Mouse (Mus musculus): ENCODE data around the gene Astn1. TPM values are rescaled to one million over a fixed set of nuclear protein-coding genes. Genes with fewer than 3 reads are reported as not detected.

Gene Astn1
- total and polyA plus RNA-seq, 3 experiments: not detected

DNA sequence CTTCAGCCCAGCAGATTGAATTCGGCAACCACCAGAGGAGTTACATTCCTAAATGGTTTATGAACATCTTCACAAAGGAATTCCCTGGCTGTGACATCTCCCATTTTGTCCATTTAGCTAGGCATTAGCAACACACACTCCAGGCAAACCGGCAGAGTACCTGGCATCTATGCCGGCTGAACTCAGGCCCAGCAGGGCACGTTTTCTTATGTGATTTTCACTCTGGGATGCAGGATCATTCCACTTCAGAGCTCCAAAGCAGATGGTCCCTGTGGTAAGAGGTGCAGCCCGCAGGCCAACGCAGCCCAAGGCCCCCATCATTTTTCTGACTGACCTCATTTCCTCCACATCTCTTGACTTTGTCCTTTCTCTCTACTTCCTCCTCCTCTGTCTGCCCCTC is 103.2 kb downstream of the Astn1 start:
- Histone ChIP-seq H3K27me3 (ENCODE audit: control insufficient read depth in 1 of 2, insufficient read depth in 2 of 2, low read length in 2 of 2) (no peaks in the 10 kb centered on the region), H3K27ac (ENCODE audit: control insufficient read depth, low read depth, low read length) (no peak overlapping the region), H3K9ac (ENCODE audit: control insufficient read depth, low read depth, low read length, poor library complexity, severe bottlenecking) (no peak overlapping the region), H3K36me3 (ENCODE audit: control insufficient read depth in 1 of 2, insufficient read depth in 2 of 2, low read length in 2 of 2) (no peaks in the 10 kb centered on the region), H3K4me1 (ENCODE audit: control insufficient read depth in 1 of 2, insufficient read depth in 2 of 2, low read length in 2 of 2) (no peaks in the 10 kb centered on the region), H3K4me3 (ENCODE audit: control insufficient read depth in 1 of 2, insufficient read depth in 1 of 2, low read depth in 2 of 2, low read length in 2 of 2) (no peak overlapping the region), H3K9me3 (replicated peaks; ENCODE audit: insufficient read depth, low read length) (no peaks in the 10 kb centered on the region), H3K79me2 (ENCODE audit: control insufficient read depth, insufficient read depth, low read length, poor library complexity) (no peaks in the 10 kb centered on the region)
- DNase-seq (ENCODE audit: low read depth, low spot score): no peak
- TF ChIP-seq KAT2A (conservative IDR thresholded peaks at IDR 0.05; ENCODE audit: low read depth, low read length) (no peak), TCF12 (IDR thresholded peaks at IDR 0.05; ENCODE audit: low read depth, low read length) (no peak), POLR2AphosphoS5 (IDR thresholded peaks at IDR 0.05; ENCODE audit: borderline replicate concordance, low read depth, low read length) (no peak), SMC3 (IDR thresholded peaks at IDR 0.05; ENCODE audit: low read depth, low read length) (no peak), POLR2AphosphoS2 (IDR thresholded peaks at IDR 0.05; ENCODE audit: low read length) (no peak), EP300 (IDR thresholded peaks at IDR 0.05; ENCODE audit: low read depth in 1 of 2, low read length in 2 of 2) (no peak), MXI1 (IDR thresholded peaks at IDR 0.05; ENCODE audit: low read depth, low read length) (no peak), MAFK (IDR thresholded peaks at IDR 0.05; ENCODE audit: borderline replicate concordance, low read depth, low read length) (no peak), GATA1 (IDR thresholded peaks at IDR 0.05; ENCODE audit: low read depth, low read length) (no peak), POLR2A (IDR thresholded peaks at IDR 0.05; ENCODE audit: control insufficient read depth in 1 of 2, insufficient read depth in 1 of 2, low read depth in 1 of 2, low read length in 2 of 2, poor library complexity in 1 of 2) (no peak), UBTF (IDR thresholded peaks at IDR 0.05; ENCODE audit: borderline replicate concordance, insufficient read depth, low read depth, low read length) (no peak), USF1 (IDR thresholded peaks at IDR 0.05; ENCODE audit: low read depth, low read length) (no peak), E2F4 (IDR thresholded peaks at IDR 0.05; ENCODE audit: borderline replicate concordance, low read depth, low read length) (no peak), ELF1 (IDR thresholded peaks at IDR 0.05; ENCODE audit: low read depth, low read length) (no peak)

DNA sequence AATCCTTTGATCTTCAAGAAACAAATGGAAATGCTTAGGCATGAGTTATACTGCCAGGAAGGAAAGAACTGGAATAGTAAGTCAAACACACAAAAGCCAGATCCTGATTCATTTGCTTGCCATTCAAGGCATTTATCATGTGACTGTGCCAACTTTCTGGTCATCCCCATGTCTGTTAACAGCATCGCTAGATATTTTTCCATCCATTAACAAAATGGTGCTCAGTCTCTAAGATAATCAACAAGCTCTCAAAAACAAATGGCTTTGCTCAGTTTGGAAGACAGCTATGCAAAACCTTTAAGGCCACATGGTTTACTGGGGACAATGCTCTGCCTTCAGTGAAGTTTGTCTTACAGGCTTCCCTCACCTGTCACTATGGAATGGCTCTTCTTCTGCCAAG is 115.8 kb downstream of the Astn1 start:
- H3K27me3 ChIP-seq (ENCODE audit: control insufficient read depth in 1 of 2, insufficient read depth in 2 of 2, low read length in 2 of 2): no peaks in the 10 kb centered on the region
- H3K9me3 ChIP-seq (replicated peaks; ENCODE audit: insufficient read depth, low read length): no peaks in the 10 kb centered on the region
- H3K9ac ChIP-seq (ENCODE audit: control insufficient read depth, low read depth, low read length, poor library complexity, severe bottlenecking): no peak overlapping the region
- no peak overlapping the region for H3K4me3 ChIP-seq (ENCODE audit: control insufficient read depth in 1 of 2, insufficient read depth in 1 of 2, low read depth in 2 of 2, low read length in 2 of 2)
- no peaks in the 10 kb centered on the region for H3K79me2 ChIP-seq (ENCODE audit: control insufficient read depth, insufficient read depth, low read length, poor library complexity)
- H3K36me3 ChIP-seq (ENCODE audit: control insufficient read depth in 1 of 2, insufficient read depth in 2 of 2, low read length in 2 of 2): no peaks in the 10 kb centered on the region
- DNase-seq (ENCODE audit: low read depth, low spot score): no peak
- H3K4me1 ChIP-seq (ENCODE audit: control insufficient read depth in 1 of 2, insufficient read depth in 2 of 2, low read length in 2 of 2): no peaks in the 10 kb centered on the region
- TF ChIP-seq CTCF (IDR thresholded peaks at IDR 0.05 in 2 of 3, conservative IDR thresholded peaks at IDR 0.05 in 1 of 3; ENCODE audit: control insufficient read depth in 1 of 3, insufficient read depth in 1 of 3, low read depth in 2 of 3, low read length in 3 of 3, poor library complexity in 1 of 3, severe bottlenecking in 1 of 3) (no peak), E2F4 (IDR thresholded peaks at IDR 0.05; ENCODE audit: borderline replicate concordance, low read depth, low read length) (no peak), ZKSCAN1 (IDR thresholded peaks at IDR 0.05; ENCODE audit: low read depth, low read length) (no peak), ZNF384 (IDR thresholded peaks at IDR 0.05; ENCODE audit: low read depth, low read length) (no peak), EP300 (IDR thresholded peaks at IDR 0.05; ENCODE audit: low read depth in 1 of 2, low read length in 2 of 2) (no peak), CHD2 (IDR thresholded peaks at IDR 0.05; ENCODE audit: low read length) (no peak), ETS1 (IDR thresholded peaks at IDR 0.05; ENCODE audit: low read depth, low read length) (no peak), USF2 (IDR thresholded peaks at IDR 0.05; ENCODE audit: borderline replicate concordance in 1 of 2, insufficient read depth in 1 of 2, low read depth in 1 of 2, low read length in 2 of 2) (no peak), NELFE (IDR thresholded peaks at IDR 0.05; ENCODE audit: low read depth, low read length) (no peak), SMC3 (IDR thresholded peaks at IDR 0.05; ENCODE audit: low read depth, low read length) (no peak)
- H3K27ac ChIP-seq (ENCODE audit: control insufficient read depth, low read depth, low read length): no peak overlapping the region

All from MEL (cell line).